Mouse (Mus musculus) layer of hippocampus, postnatal 25 days (tissue): ENCODE results near the gene Tprg. TPM values are rescaled to one million over a fixed set of nuclear protein-coding genes. Genes with fewer than 3 reads are reported as not detected.
A peak's percentile ranks its signal among the peaks of the same experiment; 100 is the strongest.

Experiments
- DNase-seq, 2 experiments: peaks; one replicate each; pipeline ENCODE4 v3.0.0; 2022; ENCODE audit warnings: mixed read lengths in 2 of 2, low spot score in 1 of 2; ENCODE audit errors: extremely low spot score in 1 of 2
- total RNA-seq, 2 experiments: library from RNA; stranded (reverse); gene quantifications; 2 replicates each; pipeline ENCODE4 v1.2.3; 2021

Tprg gene
- total RNA-seq, 2 experiments from 2014 or later: not detected

- no peak for DNase-seq
These were observed 136.4 kb downstream of the Tprg start for GRCm38 (mm10) chr16:25422997-25423396.

- DNase-seq: no peak
These were observed 137.4 kb downstream of the Tprg start for GRCm38 (mm10) chr16:25424001-25424400.

GRCm38 (mm10) chr16:25424915-25425314 lies 138.3 kb downstream of the Tprg start:
- DNase-seq: no peak

GRCm38 (mm10) chr16:25425376-25425775 lies 138.8 kb downstream of the Tprg start:
- no peak for DNase-seq

GRCm38 (mm10) chr16:25426261-25426660 lies 139.6 kb downstream of the Tprg start:
- no peak for DNase-seq

- no peak for DNase-seq
These were observed 153.4 kb downstream of the Tprg start for GRCm38 (mm10) chr16:25440039-25440438.

GRCm38 (mm10) chr16:25445580-25445979 lies 159.0 kb downstream of the Tprg start:
- no peak for DNase-seq

GRCm38 (mm10) chr16:25451511-25451910 lies 164.9 kb downstream of the Tprg start:
- DNase-seq: no peak

GRCm38 (mm10) chr16:25464732-25465131 lies 178.1 kb downstream of the Tprg start:
- no peak for DNase-seq

- peak in 1 of 2 experiments; percentile 8 for DNase-seq
These were observed 179.0 kb downstream of the Tprg start for GRCm38 (mm10) chr16:25465435-25466139.

GRCm38 (mm10) chr16:25468040-25468439 lies 181.4 kb downstream of the Tprg start:
- no peak for DNase-seq

GRCm38 (mm10) chr16:25468662-25469061 lies 182.0 kb downstream of the Tprg start:
- no peak for DNase-seq
